Mouse (Mus musculus): ENCODE data around the gene Taf1c.

DNA sequence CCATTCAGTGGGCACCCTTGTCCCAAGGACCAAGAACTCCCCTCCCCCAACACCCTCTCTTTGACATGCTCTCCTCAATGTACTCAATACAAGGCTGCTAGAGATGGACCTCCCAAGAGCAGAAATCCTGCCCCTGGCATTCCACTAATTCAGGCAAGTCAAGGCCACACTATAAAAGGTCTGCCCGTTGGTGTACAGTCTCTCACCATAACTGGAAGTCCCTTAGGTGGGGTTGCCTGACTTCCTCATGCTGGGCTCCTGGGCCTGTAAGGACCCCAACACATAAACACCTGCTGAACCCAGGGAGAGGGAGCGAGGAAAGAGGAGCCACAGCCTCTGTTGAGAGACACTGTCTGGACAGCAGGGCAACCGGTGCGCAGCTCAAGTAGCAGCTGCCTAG, 1.3 kb downstream of the Taf1c start:
- TF ChIP-seq CTCF (IDR thresholded peaks at IDR 0.05; ENCODE audit: control insufficient read depth, insufficient read depth, insufficient replicate concordance, low read depth, low read length) (no peak), POLR2A (IDR thresholded peaks at IDR 0.05; ENCODE audit: control insufficient read depth, low read depth, low read length) (no peak)
